Comparison of ENCODE assay signal across 8 mouse cellular contexts in the genomic region with DNA sequence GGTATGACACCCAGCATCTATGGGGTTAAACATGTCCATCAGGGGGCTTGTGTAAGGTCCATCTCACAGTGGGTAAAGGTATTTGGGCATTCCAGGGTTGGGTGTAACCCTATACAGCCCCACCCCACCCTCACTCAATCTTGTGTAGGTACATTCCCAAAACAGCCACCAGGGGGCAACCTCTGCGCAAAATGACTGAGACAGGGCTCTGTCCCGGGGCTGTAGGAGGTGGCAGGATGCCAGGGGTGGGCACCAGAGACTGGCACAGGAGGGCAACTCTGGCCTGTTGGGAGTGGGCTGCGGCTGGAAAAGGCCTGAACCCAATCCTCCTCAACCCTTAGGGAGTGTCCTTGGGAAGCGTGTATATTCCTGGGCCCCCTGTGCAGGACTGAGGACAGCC. TPM values are rescaled to one million over a fixed set of nuclear protein-coding genes. Genes with fewer than 3 reads are reported as not detected.
A peak's percentile ranks its signal among the peaks of the same experiment; 100 is the strongest.
DNase-seq lines count a peak whose midpoint lies in the region; ATAC-seq and TF ChIP-seq lines count a peak whose summit lies in the region.

No protein-coding gene starts in this region.

- no peak overlapping the region for H3K4me2 ChIP-seq in forebrain, embryonic 16.5 days (ENCODE audit: low read length)
- no peak overlapping the region for H3K4me2 ChIP-seq in liver, postnatal 0 days (ENCODE audit: low read depth, low read length)
- no peak overlapping the region for H3K4me2 ChIP-seq in neural tube, embryonic 14.5 days (ENCODE audit: low read depth, low read length)

- WGBS in forebrain, embryonic 16.5 days, result 12% methylated on average over 4 of the region's 4 CpGs
- WGBS in liver, postnatal 0 days (ENCODE audit: insufficient replicate concordance), result 11% methylated on average over 4 of the region's 4 CpGs
- 12% methylated on average over 4 of the region's 4 CpGs for WGBS in neural tube, embryonic 14.5 days

- H3K4me3 ChIP-seq in E14TG2a.4 (replicated peaks; ENCODE audit: low read length), result 0 out of 2 replicates have a peak overlapping the region, but pooled peaks have one; percentile 10
- no peak overlapping the region for H3K4me3 ChIP-seq in forebrain, embryonic 16.5 days (replicated peaks; ENCODE audit: low read length)
- H3K4me3 ChIP-seq in liver, postnatal 0 days (ENCODE audit: low read depth, low read length), result no peak overlapping the region
- H3K4me3 ChIP-seq in neural tube, embryonic 14.5 days (ENCODE audit: low read depth, low read length), result no peak overlapping the region

- DNase-seq in 3T3-L1 (ENCODE audit: low read depth, low spot score), result peak; percentile 75
- peak; percentile 64 for DNase-seq in c-Kit-positive CD71-positive TER-119-positive erythroid progenitor cells, embryonic 14.5 days (ENCODE audit: low spot score)
- peak; percentile 77 for DNase-seq in kidney, adult 9 months
- peak; percentile 82 for DNase-seq in liver, postnatal 0 days
- peak; percentile 68 for DNase-seq in urinary bladder, postnatal 25 days (ENCODE audit: low spot score)

- ATAC-seq in forebrain, embryonic 16.5 days, result peak; percentile 13; the same call in 1 of the 2 replicates
- ATAC-seq in liver, postnatal 0 days, result peak; percentile 47
- peak; percentile 26; the same call in 1 of the 2 replicates for ATAC-seq in neural tube, embryonic 14.5 days (ENCODE audit: low read depth)

- H3K27ac ChIP-seq in forebrain, embryonic 16.5 days (ENCODE audit: low read length), result no peak overlapping the region
- H3K27ac ChIP-seq in liver, postnatal 0 days (ENCODE audit: low read depth), result no peak overlapping the region
- no peak overlapping the region for H3K27ac ChIP-seq in neural tube, embryonic 14.5 days (ENCODE audit: low read depth, low read length)

- H3K4me1 ChIP-seq in E14TG2a.4 (replicated peaks; ENCODE audit: low read depth, low read length), result peaks cover 82% of the 10 kb centered on the region
- peaks cover 23% of the 10 kb centered on the region for H3K4me1 ChIP-seq in forebrain, embryonic 16.5 days (replicated peaks; ENCODE audit: control insufficient read depth, insufficient read depth, low read length)
- peaks cover 9% of the 10 kb centered on the region; the same call in 1 of the 2 replicates for H3K4me1 ChIP-seq in liver, postnatal 0 days (ENCODE audit: insufficient read depth)
- peaks cover 7% of the 10 kb centered on the region; the same call in 1 of the 2 replicates for H3K4me1 ChIP-seq in neural tube, embryonic 14.5 days (ENCODE audit: control insufficient read depth, insufficient read depth, low read length)

- no peak for TF ChIP-seq EP300 in liver, postnatal 0 days (IDR thresholded peaks at IDR 0.05; ENCODE audit: low read depth)

- peaks cover 49% of the 10 kb centered on the region for H3K27me3 ChIP-seq in E14TG2a.4 (ENCODE audit: insufficient read depth, low read length)
- peaks cover 8% of the 10 kb centered on the region; the same call in 1 of the 2 replicates for H3K27me3 ChIP-seq in forebrain, embryonic 16.5 days (replicated peaks; ENCODE audit: control insufficient read depth, insufficient read depth, low read length)
- H3K27me3 ChIP-seq in liver, postnatal 0 days (ENCODE audit: insufficient read depth, low read length), result peaks cover 60% of the 10 kb centered on the region
- H3K27me3 ChIP-seq in neural tube, embryonic 14.5 days (ENCODE audit: control insufficient read depth, insufficient read depth, low read length), result no peaks in the 10 kb centered on the region; the same call in 1 of the 2 replicates

- no peak overlapping the region for H3K9ac ChIP-seq in forebrain, embryonic 16.5 days (replicated peaks; ENCODE audit: low read depth, low read length)
- H3K9ac ChIP-seq in liver, postnatal 0 days (replicated peaks), result no peak overlapping the region
- no peak overlapping the region for H3K9ac ChIP-seq in neural tube, embryonic 14.5 days (replicated peaks; ENCODE audit: low read depth, low read length)

- no peaks in the 10 kb centered on the region for H3K36me3 ChIP-seq in E14TG2a.4 (ENCODE audit: insufficient read depth, low read length)
- no peaks in the 10 kb centered on the region for H3K36me3 ChIP-seq in forebrain, embryonic 16.5 days (ENCODE audit: control insufficient read depth, insufficient read depth)
- H3K36me3 ChIP-seq in liver, postnatal 0 days (replicated peaks; ENCODE audit: insufficient read depth, low read length), result no peaks in the 10 kb centered on the region
- H3K36me3 ChIP-seq in neural tube, embryonic 14.5 days (ENCODE audit: control insufficient read depth, insufficient read depth, low read length), result no peaks in the 10 kb centered on the region

- peak; percentile 76 for TF ChIP-seq CTCF in E14TG2a.4 (conservative IDR thresholded peaks at IDR 0.05; ENCODE audit: low read length)
- TF ChIP-seq CTCF in liver, postnatal 0 days (IDR thresholded peaks at IDR 0.05; ENCODE audit: low read depth), result peak; percentile 89

- no peaks in the 10 kb centered on the region for H3K9me3 ChIP-seq in E14TG2a.4 (ENCODE audit: low read length)
- H3K9me3 ChIP-seq in forebrain, embryonic 16.5 days (ENCODE audit: control insufficient read depth, low read length), result no peaks in the 10 kb centered on the region
- no peaks in the 10 kb centered on the region for H3K9me3 ChIP-seq in liver, postnatal 0 days (ENCODE audit: low read length)
- no peaks in the 10 kb centered on the region for H3K9me3 ChIP-seq in neural tube, embryonic 14.5 days (ENCODE audit: control insufficient read depth, low read length)

RNA-seq across cellular contexts. Expression of gene Ahnak2, which starts 2.0 kb away (rescaled TPM):
- 1.2 TPM in 2 replicates for polyA plus RNA-seq in forebrain, embryonic 16.5 days (2015; fragmentation: Nextera tagmentation; extraction: Ambion mirVana)
- polyA plus RNA-seq in liver, postnatal 0 days (2015; fragmentation: Nextera tagmentation; extraction: Ambion mirVana), result 0.22 and 0.36 TPM in 2 replicates
- polyA plus RNA-seq in neural tube, embryonic 14.5 days (2014; fragmentation: Nextera tagmentation; extraction: Ambion mirVana), result 3.1 and 4.9 TPM in 2 replicates

RNA-seq across cellular contexts. Expression of gene Clba1, which starts 8.3 kb away (rescaled TPM):
- polyA plus RNA-seq in forebrain, embryonic 16.5 days (2015; fragmentation: Nextera tagmentation; extraction: Ambion mirVana), result 14.3 and 17.3 TPM in 2 replicates
- 0.69 TPM in 2 replicates for polyA plus RNA-seq in liver, postnatal 0 days (2015; fragmentation: Nextera tagmentation; extraction: Ambion mirVana)
- polyA plus RNA-seq in neural tube, embryonic 14.5 days (2014; fragmentation: Nextera tagmentation; extraction: Ambion mirVana), result 17.5 and 17.8 TPM in 2 replicates

RNA-seq across cellular contexts. Expression of gene Cdca4, which starts 28.7 kb away (rescaled TPM):
- polyA plus RNA-seq in forebrain, embryonic 16.5 days (2015; fragmentation: Nextera tagmentation; extraction: Ambion mirVana), result 71.0 and 80.9 TPM in 2 replicates
- 29.8 and 30.4 TPM in 2 replicates for polyA plus RNA-seq in liver, postnatal 0 days (2015; fragmentation: Nextera tagmentation; extraction: Ambion mirVana)
- 33.6 and 37.5 TPM in 2 replicates for polyA plus RNA-seq in neural tube, embryonic 14.5 days (2014; fragmentation: Nextera tagmentation; extraction: Ambion mirVana)

RNA-seq across cellular contexts. Expression of gene Pld4, which starts 40.0 kb away (rescaled TPM):
- 4.0 and 5.3 TPM in 2 replicates for polyA plus RNA-seq in forebrain, embryonic 16.5 days (2015; fragmentation: Nextera tagmentation; extraction: Ambion mirVana)
- polyA plus RNA-seq in liver, postnatal 0 days (2015; fragmentation: Nextera tagmentation; extraction: Ambion mirVana), result 20.9 and 22.4 TPM in 2 replicates
- 4.5 and 6.9 TPM in 2 replicates for polyA plus RNA-seq in neural tube, embryonic 14.5 days (2014; fragmentation: Nextera tagmentation; extraction: Ambion mirVana)
